Mouse (Mus musculus): ENCODE results near the gene Trappc2l.
"Not testable (repeated sequence)": the region's sequence is repeated elsewhere in the genome, so short reads cannot be mapped to it uniquely, and the experiment has no call there.

Gene Trappc2l

DNA sequence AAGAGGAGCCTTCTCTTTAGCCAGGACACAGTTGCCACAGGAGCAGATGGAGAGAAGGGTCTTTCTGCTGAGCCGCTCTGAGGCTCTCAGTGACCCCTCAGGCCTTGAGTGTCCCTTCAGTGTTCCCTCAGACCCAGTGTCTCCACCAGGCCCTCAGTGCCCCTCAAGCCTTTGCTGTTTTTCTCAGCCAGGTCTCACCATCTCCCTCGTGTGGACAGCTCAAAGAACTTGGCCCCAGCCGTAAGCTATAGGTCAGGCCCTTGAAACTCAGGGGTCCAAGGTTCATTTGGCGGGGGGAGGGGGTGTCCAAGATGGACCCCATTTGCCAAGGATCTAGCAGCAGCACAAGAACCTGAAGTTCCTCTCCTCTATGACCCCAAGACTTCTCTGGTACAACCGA lies 13.2 kb downstream of the Trappc2l start:
- DNase-seq (ENCODE audit: low spot score in 2 of 2): no peak

DNA sequence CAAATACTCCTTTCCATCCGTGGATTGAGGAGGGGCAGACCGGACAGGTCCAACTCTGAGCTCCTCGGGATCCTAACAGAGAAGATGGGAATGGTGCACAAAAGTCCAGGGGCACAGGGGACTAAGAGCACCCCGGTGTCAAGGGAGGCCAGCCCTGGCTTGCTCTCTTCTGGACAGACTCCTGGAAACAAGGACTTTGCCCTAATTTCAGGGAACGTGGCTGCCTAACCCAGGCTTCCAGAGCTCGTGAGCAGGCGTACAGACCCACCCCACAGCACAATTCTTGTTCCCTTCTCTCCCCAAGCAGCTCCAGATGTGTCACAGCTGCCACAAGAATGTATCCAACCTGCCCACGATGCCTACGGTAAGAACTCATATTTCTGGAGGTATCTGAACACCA lies 14.4 kb downstream of the Trappc2l start:
- no peak for DNase-seq (ENCODE audit: low spot score in 2 of 2)

DNA sequence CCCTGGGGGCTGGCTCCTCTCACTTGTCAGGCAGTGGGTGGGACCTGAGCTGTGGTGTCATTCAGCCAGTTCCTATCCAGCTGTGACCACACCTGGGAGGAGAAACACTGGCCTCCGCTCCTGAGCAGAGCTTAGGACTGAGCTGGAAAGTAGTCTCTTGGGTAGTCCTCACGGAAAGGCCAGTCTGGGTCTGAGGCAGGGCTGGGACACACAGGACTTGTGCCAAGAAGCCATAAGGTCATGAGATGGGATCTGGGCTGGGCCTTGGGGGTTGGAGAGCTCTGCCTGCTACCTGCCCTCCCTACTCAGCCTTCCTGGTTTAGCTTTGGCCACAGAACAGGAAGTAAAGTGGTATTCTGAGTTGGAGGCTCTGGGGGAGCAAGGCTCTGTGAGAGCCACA lies 15.5 kb downstream of the Trappc2l start:
- no peak for DNase-seq (ENCODE audit: low spot score in 2 of 2)

DNA sequence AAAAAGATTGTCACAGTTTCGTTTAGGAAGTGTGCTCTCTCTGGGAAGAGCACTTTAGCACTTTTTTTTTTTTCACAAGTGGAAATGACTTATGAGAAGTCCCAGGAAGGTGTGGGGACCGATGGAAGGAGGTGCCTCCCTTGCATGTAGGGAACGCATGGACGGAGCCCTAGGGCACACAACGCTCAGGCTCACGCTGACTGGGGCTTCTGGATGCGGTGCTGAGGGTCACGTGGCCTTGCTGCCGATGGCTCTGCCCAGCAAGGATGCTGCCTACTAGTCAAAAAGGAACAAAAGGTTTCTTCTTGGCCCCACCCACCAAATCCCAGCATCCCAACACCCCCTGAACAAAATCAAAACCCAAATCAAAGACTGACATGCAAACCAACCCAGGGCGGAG lies 17.9 kb downstream of the Trappc2l start:
- DNase-seq (ENCODE audit: low spot score in 2 of 2): no peak

DNA sequence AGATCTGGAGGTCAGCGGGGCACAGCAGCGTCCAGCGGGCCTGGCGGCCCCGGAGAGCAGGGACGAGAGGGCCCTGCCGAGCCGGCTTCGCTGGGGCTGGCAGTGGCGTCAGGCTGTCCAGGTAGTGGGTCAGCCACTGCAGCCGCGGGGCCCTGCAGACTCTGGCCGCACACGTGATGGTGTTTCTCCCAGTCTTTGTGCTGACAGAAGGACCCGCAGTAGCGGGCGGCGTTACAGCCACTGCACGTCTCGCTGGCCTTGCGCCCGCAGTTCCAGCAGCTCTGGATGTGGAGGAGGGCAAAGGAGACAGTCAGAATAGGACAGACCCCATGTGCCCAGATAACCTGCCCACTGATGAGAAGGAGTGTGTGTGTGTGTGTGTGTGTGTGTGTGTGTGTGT lies 19.3 kb downstream of the Trappc2l start:
- DNase-seq (ENCODE audit: low spot score in 2 of 2): no peak

DNA sequence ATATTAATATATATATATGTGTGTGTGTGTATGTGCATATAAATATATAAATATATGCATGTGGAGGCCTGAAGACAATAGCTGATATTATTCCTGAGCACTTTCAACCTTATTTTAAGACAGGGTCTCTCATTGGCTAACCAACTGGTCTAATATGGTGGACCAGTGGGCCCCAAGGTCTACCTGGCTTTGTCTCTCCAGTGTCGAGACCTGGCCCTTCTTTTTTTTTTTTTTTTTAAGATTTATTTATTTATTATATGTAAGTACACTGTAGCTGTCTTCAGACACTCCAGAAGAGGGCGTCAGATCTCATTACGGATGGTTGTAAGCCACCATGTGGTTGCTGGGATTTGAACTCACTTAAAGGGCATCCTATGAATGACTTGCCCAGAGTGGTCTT lies 20.7 kb downstream of the Trappc2l start:
- DNase-seq (ENCODE audit: low spot score in 2 of 2): not testable (repeated sequence)

DNA sequence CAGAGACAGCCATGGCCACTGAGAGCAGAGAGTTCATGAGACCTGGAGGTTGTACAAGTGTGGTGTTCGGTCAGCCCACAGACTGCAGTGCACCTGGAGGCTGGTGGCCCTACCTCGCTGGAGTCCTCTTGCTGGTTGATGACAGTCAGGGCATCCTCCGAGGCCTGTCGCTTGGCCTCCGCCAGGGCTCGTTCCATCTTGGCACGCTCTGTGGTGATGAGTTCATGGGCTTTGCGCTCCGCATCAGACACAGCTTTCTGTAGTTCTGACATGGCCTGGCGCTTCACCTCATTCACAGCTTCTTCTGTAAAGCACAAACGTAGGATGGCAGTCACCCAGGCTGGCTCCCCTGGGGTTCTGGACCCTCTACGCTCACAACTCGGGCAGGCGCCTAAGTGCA lies 21.8 kb downstream of the Trappc2l start:
- no peak for DNase-seq (ENCODE audit: low spot score in 2 of 2)

DNA sequence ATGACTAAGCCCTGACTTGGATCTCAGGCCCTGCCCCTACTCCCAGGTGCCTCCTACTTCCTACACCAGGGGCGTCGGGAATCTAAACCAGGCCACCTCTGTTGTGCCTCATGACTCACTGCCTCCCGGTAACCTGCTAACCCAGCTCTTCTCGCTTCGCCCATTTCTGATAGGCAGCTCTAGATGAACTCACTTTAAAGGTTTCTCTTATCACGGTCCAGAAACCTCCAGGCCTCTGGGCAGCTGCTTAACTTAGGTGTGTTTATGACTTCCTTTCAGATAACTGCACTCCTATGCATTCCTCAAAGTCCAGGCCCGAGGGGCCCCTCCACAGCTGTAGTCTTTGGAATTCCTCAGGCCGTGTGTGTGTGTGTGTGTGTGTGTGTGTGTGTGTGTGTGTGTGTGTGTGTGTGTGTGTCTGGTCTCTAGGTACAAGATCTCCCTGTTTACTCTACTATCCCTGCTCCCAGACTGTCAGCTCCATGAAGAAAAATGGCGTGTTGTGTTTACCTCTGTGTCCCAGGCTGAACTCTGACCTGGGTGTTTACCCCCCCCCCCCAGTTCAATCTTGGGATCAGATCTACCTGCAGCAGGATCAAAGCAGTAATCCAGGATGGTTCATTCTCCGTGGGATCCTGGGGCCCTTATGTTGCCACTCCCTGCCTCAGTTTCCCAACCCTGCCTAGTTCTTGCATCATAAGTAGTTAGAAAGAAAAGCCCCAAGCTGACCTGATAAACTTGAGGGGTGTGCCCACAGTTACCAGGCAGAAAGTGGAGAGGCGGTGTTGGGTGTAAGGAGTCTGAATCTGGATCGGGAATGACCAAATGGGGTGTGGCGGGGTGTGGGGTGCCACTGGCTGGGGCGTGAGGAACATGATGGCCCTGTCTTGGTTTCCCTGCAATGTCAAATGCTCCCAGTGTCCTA lies 24.7 kb downstream of the Trappc2l start:
- peak; percentile 25 to 60 for DNase-seq (ENCODE audit: low spot score in 2 of 2)

DNA sequence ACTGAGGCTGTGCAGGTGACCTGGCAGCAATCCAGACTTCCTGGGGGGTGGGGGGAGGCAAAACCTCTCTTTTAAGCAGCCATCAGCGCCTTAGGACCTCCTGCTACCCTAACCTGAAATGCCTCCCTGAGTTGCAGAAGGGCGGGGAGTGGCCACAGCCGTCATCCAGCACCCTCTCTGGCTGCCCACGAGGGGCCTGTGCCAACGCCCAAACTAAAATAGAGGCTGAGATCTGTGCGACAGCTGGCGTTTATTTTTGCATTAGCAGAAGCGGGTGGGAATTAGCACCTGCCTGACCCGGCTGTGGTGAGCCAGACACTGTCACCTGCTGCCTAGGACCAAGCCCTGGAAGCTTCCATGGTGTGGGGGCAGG lies 25.3 kb downstream of the Trappc2l start:
- DNase-seq (ENCODE audit: low spot score in 2 of 2): no peak

DNA sequence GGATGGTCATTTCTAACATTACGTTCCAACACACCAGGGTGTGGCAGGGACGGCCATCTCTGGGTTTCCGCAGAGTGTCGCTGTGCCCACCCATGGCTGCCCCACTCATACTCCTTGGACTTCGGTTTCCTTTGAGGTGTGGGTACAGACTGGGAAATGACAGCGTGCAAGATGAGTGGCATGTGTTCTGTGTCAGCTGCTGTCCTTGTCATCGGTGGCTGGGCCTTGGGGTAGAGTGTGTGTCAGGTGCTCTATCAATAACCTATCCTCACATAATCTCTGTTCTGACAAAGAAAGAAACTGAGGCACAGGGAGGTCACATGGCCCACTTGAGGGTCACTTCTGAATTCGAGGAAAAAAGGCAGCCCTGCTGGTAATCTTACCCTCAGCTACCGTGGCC lies 25.8 kb downstream of the Trappc2l start:
- DNase-seq (ENCODE audit: low spot score in 2 of 2): no peak

DNA sequence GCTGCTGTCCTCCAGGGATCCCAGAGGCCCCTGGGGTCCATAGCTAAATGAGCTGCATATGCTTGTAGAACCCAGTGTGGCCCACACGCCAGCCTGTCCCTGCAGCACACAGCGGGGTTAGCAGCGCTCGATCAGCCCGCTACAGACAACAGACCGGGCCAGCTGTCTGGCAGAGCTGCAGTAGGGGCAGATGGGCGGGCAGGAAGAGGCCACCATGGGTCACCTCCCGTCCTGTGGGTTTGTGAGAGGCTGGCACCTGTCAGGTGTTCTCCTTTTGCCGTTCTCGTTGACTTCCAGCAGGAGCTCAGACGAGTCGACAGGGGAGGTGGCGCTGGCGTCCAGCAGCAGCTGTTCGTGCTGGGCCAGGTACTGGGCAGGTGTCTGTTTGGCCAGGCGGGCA lies 27.2 kb downstream of the Trappc2l start:
- DNase-seq (ENCODE audit: low spot score in 2 of 2): no peak

DNA sequence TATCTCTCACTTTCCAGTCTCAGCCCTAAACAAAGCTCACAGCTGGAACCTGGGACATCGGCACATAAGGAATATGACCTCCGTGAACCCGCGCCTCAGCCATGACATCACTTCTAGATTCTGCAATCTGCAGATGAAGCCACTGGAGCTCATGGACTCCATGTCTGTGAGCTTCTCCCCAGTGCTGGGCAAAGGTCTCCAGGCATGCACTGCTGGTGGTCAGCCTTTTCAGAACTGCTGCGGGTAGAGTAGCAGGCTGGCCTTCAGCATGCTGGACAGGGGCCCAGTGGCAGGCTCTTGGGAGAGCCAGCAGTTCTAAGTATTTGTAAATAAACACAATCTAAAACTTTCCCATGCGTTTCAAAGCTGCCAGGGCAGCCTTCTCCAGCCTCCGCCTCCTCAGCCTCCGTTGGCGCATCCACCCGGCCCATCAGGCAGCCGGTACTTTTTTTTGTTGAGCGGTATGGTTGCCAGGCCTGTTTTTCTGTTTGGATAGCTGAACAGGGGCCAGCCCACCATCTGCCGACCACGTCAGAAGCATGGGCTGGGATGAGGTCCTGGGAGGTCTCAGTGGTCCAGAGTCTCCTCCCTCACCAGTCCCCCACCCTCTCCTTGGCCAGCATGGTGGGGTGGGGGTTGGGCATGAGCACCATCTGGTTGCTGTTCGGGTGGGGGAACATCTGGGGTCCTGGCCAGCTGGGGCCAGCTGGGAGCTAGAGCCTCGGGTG lies 28.2 kb downstream of the Trappc2l start:
- peak in 1 of 2 experiments; percentile 40 for DNase-seq (ENCODE audit: low spot score in 2 of 2)

DNA sequence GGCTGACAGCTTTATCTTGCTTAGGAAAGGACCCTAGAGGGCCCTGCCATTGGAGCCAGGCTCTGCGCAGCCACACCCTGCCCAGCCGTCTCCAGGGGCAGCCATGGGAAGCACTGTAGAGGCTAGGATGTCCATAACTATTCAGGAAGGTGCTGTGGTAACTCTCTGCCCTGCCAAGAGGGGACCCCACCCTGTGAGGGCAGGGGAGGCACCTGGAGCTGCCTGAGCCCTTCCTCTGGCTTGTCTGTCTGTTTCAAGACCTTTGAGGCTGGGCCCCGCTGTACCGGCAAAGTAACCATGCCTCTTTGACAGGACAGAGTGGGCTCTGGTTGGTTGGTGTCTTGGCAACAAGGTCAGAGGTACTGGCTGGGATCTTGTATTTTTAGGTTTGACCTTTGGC lies 29.4 kb downstream of the Trappc2l start:
- no peak for DNase-seq (ENCODE audit: low spot score in 2 of 2)

DNA sequence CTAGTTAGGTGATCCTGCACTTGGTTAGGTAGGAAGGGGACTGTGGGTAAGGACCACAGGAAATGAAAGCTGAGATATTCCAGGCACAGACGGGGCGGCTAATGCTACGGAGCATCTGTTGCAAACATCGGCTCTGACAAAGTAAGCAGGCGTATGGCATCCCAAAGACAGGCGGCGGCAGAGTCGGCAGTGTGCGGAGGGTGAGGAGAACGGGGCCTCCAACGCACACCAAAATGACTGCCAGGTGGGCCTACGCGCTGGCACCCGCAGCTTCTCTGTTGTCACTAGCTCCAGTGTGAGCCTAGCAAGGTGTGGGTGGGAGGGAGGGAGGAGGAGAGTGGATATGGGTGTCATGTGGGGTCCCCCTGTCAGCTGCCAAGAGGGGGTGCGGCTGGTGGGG lies 30.0 kb downstream of the Trappc2l start:
- DNase-seq (ENCODE audit: low spot score in 2 of 2): no peak

DNA sequence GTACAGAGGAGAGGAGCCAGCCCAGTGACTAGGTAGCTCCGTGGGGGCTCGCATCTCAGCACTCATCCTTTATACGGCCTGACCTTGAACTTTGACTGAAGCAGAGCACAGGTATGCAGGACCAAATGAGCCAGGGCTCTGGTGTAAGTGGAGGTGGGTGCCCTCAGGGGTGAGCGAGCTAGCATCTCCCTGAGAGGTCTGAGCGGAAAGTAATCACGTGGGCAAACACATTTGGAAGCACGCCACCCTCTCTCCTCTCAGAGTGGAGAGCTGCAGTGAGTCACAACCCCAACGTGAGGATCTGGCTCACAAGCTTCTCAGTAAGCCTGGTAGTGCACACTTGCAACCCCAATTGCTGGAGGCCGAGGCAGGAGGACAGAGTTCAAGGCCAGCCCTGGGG lies 30.6 kb downstream of the Trappc2l start:
- no peak for DNase-seq (ENCODE audit: low spot score in 2 of 2)

DNA sequence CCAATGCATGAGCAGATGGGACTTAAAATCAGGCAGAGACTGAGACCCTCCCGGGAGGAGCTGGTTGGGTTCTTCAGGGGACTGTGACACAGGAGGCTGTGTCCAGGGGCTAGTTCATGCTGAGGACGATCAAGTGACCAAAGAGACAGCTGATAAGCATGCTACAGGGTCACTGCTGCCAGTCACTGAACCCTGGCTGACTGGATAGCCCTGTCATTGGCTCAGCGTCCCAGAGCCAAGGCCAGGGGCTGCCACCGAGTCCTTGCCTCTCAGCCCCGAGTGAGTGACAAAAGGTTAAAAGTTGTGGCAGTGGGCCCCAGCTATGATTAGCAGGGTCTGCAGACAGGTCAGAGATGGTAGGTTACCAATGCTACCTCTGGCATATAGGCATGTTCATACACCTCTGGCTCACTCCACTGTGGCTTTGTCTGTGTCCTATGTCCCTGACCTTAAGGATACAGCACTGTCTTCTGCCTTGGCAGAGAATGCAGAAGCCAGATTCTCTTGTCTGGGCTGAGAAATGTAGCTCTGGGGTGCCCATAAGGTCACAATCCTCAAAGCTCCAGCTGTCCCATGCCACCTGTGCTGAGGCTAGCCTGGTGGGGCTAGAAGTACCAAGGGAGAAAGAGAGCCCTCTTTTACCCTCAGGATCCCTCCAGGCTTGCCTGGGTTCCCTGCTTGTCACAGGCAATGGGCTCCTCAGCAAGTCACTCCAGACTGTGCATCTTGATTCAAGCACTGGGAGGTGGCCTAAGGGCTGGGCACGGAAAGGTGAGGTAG lies 32.9 kb downstream of the Trappc2l start:
- no peak for DNase-seq (ENCODE audit: low spot score in 2 of 2)

DNA sequence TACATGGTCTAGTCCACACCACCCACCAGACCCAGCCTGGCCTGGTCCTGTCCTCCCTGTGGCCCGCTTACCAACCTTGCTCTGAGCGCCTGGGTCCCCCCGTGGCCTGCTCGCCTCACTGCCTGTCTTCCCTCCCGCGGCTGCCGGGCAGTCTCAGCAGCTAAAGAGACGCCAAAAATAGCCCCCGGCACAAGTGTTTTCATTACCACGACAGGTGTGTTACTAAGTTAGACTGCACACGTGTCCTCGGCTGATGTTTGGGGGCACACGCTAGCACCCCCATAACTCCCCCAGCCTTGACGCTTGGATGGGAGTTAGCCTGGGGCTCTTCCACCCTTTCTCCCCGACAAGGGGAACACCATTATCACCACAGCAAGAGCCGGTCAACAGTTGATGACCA lies 34.9 kb downstream of the Trappc2l start:
- no peak for DNase-seq (ENCODE audit: low spot score in 2 of 2)

DNA sequence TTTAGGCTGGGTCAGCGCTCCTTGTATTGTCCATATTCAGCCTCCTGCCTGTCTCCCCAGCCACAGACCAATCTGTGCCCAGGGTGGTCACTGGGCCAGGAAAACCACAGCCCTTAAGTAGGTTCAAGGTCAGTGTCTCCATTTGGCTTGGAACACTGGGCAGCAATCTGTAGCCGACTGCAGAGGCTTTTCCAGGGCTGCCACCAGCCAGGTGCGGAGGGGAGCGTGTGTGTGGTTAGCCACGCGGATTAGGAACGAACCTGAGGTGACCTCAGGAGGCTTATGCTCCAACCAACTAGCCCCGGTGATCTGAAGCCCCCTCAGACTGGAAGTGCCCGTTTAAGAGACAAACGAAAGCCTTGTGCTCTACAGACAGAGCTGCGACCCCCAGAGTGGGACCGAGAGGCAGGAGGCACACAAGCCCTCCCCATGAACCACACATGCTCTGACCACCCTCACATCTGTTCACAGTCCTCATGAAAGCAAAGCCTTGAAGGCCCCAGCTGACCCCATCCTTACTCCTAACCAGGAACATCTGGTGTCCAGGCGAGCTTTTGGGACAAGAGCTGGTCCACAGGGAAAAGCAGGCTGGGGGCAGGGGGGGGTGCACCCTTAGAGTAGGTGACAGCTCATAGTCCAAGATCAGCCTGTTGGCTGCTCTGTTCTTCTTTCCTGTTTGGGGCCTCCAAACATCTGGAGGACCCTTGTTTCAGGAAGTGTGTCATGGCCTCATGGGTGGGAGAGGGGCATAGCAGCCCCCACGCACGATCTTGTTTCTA lies 36.9 kb downstream of the Trappc2l start:
- DNase-seq (ENCODE audit: low spot score in 2 of 2): no peak

DNA sequence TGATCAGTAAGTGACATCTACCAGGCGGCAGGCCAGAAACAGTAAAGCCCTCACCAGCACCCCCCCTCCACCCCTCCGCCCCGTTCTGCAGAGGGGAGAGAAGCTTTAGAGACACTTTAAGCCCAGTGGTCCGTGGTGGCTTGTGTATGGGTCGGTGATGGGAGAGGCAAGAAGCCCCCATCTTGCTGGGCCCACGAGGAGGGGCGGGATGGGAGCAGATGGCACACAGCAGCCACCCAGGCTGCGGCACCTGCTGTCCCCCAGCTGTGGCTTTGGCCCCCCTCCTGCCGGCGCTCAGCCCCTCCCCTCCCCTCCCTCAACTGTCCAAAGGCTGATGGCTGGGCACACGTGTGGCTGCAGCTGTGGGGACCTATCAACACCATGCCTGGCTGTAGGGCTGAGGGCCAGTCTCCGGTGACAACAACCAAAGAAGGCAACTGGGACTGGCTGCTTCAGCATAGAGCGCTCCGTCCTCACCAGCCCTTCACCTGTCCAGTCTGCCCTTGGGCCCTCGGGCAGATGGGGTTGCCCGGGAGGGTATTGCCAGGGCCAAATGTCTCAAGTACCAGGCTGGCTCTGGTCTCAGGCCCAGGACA lies 40.0 kb downstream of the Trappc2l start:
- DNase-seq (ENCODE audit: low spot score in 2 of 2): no peak

DNA sequence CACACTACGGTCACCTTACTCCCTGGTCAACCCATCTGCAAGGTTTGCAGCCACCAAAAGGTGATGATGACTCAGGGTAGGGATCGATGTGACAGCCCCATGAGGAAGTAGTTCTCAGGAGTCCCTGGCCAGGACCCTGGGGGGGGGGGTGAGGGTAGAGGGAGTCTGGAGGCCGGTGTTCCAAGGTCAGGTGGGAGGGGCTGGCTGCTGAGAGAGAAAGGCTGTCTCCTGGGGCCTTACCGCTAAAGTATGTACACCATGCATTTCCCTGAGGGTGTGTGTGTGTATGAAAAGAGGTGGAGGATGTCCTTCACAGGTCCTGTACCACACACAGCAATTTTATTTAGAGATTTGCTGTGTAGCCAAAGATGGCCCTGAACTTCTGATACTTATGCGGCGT lies 41.2 kb downstream of the Trappc2l start:
- no peak for DNase-seq (ENCODE audit: low spot score in 2 of 2)

DNA sequence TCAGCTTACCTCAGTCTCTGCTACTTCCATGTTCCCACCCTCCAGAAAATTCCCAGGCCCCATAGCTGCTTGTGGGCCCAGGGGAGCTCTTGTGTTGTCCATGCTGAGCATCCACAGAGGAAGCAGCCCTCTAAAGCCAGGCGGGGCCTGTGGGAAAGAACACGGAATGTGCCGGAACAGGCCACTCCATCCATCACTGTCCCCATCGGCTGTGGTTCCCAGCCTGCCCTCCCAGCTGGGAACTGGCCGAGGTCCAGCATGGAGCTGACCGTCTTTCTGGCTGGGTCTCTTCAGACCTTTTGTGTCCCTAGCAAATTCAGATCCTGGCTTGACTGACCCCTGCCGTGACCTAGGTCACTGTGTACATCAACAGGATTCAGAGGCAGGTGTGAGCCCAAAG lies 43.3 kb downstream of the Trappc2l start:
- no peak for DNase-seq (ENCODE audit: low spot score in 2 of 2)

Data from urinary bladder, adult 18-20 months (tissue).